Mouse (Mus musculus): Measurements from ENCODE around the gene Zcchc10. TPM values are rescaled to one million over a fixed set of nuclear protein-coding genes. Genes with fewer than 3 reads are reported as not detected.

Zcchc10 gene
- polyA plus RNA-seq, 1 experiment from 2014 or later = 14.9 TPM

DNA sequence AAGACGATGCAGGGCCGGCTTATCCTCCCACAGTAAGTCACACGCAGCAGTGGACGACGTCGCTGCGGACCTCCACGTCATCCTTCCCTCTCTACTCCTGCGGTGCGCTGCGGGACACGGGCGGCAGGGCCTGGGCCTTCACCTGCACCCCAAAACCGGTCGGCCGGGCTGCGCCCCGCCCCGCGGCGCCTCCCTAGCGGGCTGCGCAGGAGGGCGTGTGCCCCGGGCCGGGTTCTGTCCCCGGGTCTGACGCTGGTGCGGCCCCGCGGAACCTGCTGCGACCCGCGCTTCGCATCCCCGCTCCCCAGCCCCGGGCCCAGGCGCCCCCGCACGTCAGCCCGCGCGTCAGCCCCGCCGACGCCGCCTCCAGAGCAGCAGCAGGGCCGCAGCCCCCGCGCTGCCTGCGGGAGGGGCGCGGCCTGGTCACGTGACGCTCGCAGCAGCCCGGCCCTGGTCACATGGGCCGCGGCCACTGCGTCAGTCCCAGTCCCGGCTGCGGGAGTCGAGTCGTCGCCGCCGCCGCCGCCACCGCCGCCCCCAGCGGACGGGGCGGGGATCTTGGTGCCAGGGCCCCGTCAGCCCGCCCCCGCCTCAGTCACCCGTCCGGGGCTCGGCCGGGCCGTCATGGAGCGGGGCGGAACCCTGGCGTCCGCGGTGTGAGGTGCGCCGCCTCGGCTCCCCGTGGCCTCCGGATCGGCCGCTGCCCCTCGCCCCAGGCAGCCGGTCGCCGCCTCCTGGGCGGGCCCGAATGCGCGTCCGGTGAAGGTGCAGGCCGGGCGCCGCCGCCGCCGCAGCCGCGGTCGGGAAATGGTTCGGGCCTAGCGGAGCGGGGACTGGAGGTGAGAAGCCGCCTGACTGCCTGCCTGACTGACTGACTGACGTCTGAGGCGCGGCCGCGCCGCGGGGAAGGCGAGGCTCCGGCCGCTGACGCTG, 26.1 kb downstream of the Zcchc10 start, which contains the start of gene Aff4:
TSS of gene Aff4 (plus strand) at position 543 of the 933 bp plus-strand sequence.
- WGBS = under 1% methylated on average over 112 of the region's 127 CpGs

GRCm38 (mm10) chr11:53351224-53351942, 26.9 kb downstream of the Zcchc10 start:
- peak overlapping the region; percentile 99 for H3K9ac ChIP-seq
- WGBS = under 1% methylated on average over 34 of the region's 35 CpGs
- H3K4me2 ChIP-seq = peak overlapping the region; percentile 80
- H3K36me3 ChIP-seq = peaks cover 3% of the 10 kb centered on the region; the same call in 1 of the 2 replicates
- no peaks in the 10 kb centered on the region for H3K27me3 ChIP-seq
- H3K4me3 ChIP-seq = peak overlapping the region; percentile 96
- peaks cover 24% of the 10 kb centered on the region for H3K4me1 ChIP-seq (replicated peaks)
- no peaks in the 10 kb centered on the region for H3K9me3 ChIP-seq
- ATAC-seq (ENCODE audit: low read depth) = 0 out of 2 replicates have a peak, but pooled peaks have one; percentile 18
- peak overlapping the region; percentile 99 for H3K27ac ChIP-seq (replicated peaks)

More for the DNA sequence above, 26.1 kb downstream of the Zcchc10 start, which contains the start of gene Aff4:
- Histone ChIP-seq H3K27me3 (no peaks in the 10 kb centered on the region), H3K4me3 (peak within 1 kb of the TSS; percentile 96), H3K9ac (peak within 1 kb of the TSS; percentile 99), H3K4me2 (peak within 1 kb of the TSS; percentile 80), H3K36me3 (peaks cover 3% of the 10 kb centered on the region; the same call in 1 of the 2 replicates), H3K4me1 (replicated peaks) (peaks cover 24% of the 10 kb centered on the region), H3K9me3 (no peaks in the 10 kb centered on the region), H3K27ac (replicated peaks) (peak within 1 kb of the TSS; percentile 99)
- peak; percentile 96 for ATAC-seq (ENCODE audit: low read depth)

DNA sequence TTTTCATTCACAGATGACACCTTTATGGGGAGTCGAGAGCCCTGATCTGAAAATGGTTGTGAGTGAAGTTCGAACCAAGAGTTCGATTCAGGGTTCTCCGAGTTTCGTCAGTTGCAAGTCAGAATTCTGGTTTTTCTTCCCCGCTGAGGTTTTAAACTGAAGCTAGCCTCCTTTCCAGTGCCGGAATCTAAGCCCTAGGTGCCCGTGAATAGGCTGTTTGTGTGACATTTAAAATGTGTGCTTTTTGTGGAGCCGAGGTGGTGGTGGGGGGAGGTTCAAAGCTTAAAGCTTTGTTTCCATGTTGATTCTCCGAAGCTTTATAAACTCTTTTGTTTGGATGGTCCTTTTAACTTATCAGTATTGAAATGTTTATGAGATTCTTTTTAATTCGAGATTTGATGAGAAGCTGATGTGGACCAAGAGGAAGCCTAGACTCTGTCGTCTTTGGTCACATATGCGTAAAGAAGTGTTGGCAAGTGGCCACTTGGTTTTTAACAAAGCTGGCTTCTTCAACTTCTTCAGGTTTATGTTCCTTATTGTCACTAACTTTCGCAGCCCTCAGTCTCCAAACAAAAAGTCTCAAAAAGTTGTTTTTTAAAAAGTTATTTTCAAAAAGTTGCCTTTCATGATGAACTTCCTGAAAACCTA, 27.6 kb downstream of the Zcchc10 start:
- Histone ChIP-seq H3K36me3 (peaks cover 3% of the 10 kb centered on the region; the same call in 1 of the 2 replicates), H3K4me2 (peak overlapping the region; percentile 80), H3K9ac (peak overlapping the region; percentile 99), H3K9me3 (no peaks in the 10 kb centered on the region), H3K27me3 (no peaks in the 10 kb centered on the region), H3K4me1 (replicated peaks) (peaks cover 24% of the 10 kb centered on the region), H3K4me3 (peak overlapping the region; percentile 96), H3K27ac (replicated peaks) (peak overlapping the region; percentile 99)
- 4% methylated on average over 14 of the region's 14 CpGs for WGBS
- no peak for ATAC-seq (ENCODE audit: low read depth)

- H3K4me3 ChIP-seq = no peak overlapping the region
- H3K36me3 ChIP-seq = peaks cover 3% of the 10 kb centered on the region; the same call in 1 of the 2 replicates
- H3K9ac ChIP-seq = no peak overlapping the region
- H3K27me3 ChIP-seq = no peaks in the 10 kb centered on the region
- WGBS = 99% methylated on average over 5 of the region's 5 CpGs
- H3K4me1 ChIP-seq (replicated peaks) = peaks cover 9% of the 10 kb centered on the region
- no peaks in the 10 kb centered on the region for H3K9me3 ChIP-seq
- H3K4me2 ChIP-seq = no peak overlapping the region
- no peak overlapping the region for H3K27ac ChIP-seq (replicated peaks)
- ATAC-seq (ENCODE audit: low read depth) = no peak
Observed at GRCm38 (mm10) chr11:53358504-53359155, 34.2 kb downstream of the Zcchc10 start.

DNA sequence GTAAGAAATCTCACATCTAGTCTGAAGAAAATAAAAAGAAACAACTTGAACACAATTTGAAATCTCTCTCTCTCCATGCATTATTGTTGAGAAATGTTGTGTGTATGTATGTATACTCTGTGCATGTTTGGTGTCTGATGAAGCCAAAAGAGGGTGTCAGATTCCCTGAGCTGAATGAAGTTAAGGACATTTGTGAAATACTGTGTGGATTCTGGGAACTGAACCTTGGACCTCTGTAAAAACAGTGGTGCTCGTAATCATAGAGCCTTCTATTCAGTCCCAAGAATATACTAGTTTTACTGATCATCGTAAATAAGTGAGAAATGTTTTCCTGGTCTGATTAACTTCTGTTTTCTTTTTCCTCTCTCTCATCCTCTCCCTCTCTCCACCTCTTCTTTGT, 42.6 kb downstream of the Zcchc10 start:
- H3K27ac ChIP-seq (replicated peaks) = no peak overlapping the region
- no peak overlapping the region for H3K4me3 ChIP-seq
- no peaks in the 10 kb centered on the region for H3K4me1 ChIP-seq (replicated peaks)
- H3K27me3 ChIP-seq = no peaks in the 10 kb centered on the region
- peaks cover 24% of the 10 kb centered on the region for H3K36me3 ChIP-seq
- no peak overlapping the region for H3K9ac ChIP-seq
- no peaks in the 10 kb centered on the region for H3K9me3 ChIP-seq
- H3K4me2 ChIP-seq = no peak overlapping the region
- no peak for ATAC-seq (ENCODE audit: low read depth)
- 87% methylated on average over 2 of the region's 2 CpGs for WGBS

DNA sequence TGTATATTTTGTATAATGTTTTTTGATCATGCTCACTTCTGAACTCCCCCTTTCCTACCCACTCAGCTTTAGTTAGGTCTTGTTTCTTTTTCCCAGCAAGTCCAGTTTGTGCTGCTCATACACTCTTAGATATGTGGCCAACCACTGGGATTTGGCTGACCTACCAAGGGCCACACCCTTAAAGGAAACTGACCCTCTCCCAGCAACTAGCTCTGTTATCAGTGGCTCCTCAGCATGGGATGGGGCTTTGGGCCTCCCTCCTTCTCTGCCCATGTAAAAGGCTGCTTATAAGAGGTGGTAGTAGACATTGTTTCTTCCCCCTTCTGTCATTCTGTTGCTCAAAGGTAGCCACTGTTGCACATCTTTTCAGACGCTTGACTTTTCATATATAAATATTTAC, 54.4 kb downstream of the Zcchc10 start:
- Histone ChIP-seq H3K4me2 (no peak overlapping the region), H3K9ac (no peak overlapping the region), H3K4me1 (replicated peaks) (no peaks in the 10 kb centered on the region), H3K9me3 (no peaks in the 10 kb centered on the region), H3K27ac (replicated peaks) (no peak overlapping the region), H3K36me3 (peaks cover 58% of the 10 kb centered on the region), H3K27me3 (no peaks in the 10 kb centered on the region), H3K4me3 (no peak overlapping the region)
- 96% methylated on average over 1 of the region's 1 CpGs for WGBS
- no peak for ATAC-seq (ENCODE audit: low read depth)

Other genes starting within 250 kb of the Zcchc10 start
- 56.1 and 63.0 TPM in 2 replicates for gene Hspa4, start 24.2 kb upstream of the Zcchc10 start, polyA plus RNA-seq (2015; fragmentation: Nextera tagmentation; extraction: Ambion mirVana)
- gene Aff4, start 26.2 kb downstream of the Zcchc10 start, polyA plus RNA-seq (2015; fragmentation: Nextera tagmentation; extraction: Ambion mirVana) = 43.3 and 55.2 TPM in 2 replicates
- gene Leap2, start 98.5 kb downstream of the Zcchc10 start, polyA plus RNA-seq (2015; fragmentation: Nextera tagmentation; extraction: Ambion mirVana) = not detected in 2 replicates
- 722 and 723 TPM in 2 replicates for gene Uqcrq, start 106.2 kb downstream of the Zcchc10 start, polyA plus RNA-seq (2015; fragmentation: Nextera tagmentation; extraction: Ambion mirVana)
- gene Gdf9, start 106.3 kb downstream of the Zcchc10 start, polyA plus RNA-seq (2015; fragmentation: Nextera tagmentation; extraction: Ambion mirVana) = 3.4 and 3.6 TPM in 2 replicates
- gene Gm10447, start 132.4 kb downstream of the Zcchc10 start, polyA plus RNA-seq (2015; fragmentation: Nextera tagmentation; extraction: Ambion mirVana) = not detected in 2 replicates
- 1.9 and 3.5 TPM in 2 replicates for gene Shroom1, start 132.5 kb downstream of the Zcchc10 start, polyA plus RNA-seq (2015; fragmentation: Nextera tagmentation; extraction: Ambion mirVana)
- not detected in 2 replicates for gene Gm9837, start 145.8 kb downstream of the Zcchc10 start, polyA plus RNA-seq (2015; fragmentation: Nextera tagmentation; extraction: Ambion mirVana)
- not detected in 2 replicates for gene Gm9945, start 155.5 kb downstream of the Zcchc10 start, polyA plus RNA-seq (2015; fragmentation: Nextera tagmentation; extraction: Ambion mirVana)
- gene Sowaha, start 155.6 kb downstream of the Zcchc10 start, polyA plus RNA-seq (2015; fragmentation: Nextera tagmentation; extraction: Ambion mirVana) = 0.21 and 0.27 TPM in 2 replicates
- 21.3 and 24.2 TPM in 2 replicates for gene Sept8, start 194.6 kb downstream of the Zcchc10 start, polyA plus RNA-seq (2015; fragmentation: Nextera tagmentation; extraction: Ambion mirVana)
- 265 and 272 TPM in 2 replicates for gene Kif3a, start 242.7 kb downstream of the Zcchc10 start, polyA plus RNA-seq (2015; fragmentation: Nextera tagmentation; extraction: Ambion mirVana)

Measured in neural tube, embryonic 13.5 days (tissue).